ENCODE assay signal across 25 mouse cellular contexts in genomic region chr2:107184864-107185263, GRCm38 (mm10).
"Had no signal": no experiment of that assay in that cellular context is flagged by ENCODE, and none has a peak within 500 bp of the region (broad histone marks: within the 10 kb centered on the region; RNA-seq: fewer than 3 reads in every experiment).

No protein-coding gene starts in this region.

- H3K9me3 ChIP-seq: heart, embryonic 13.5 days; heart, embryonic 15.5 days; hindbrain, embryonic 13.5 days; hindbrain, embryonic 15.5 days; kidney, embryonic 15.5 days; limb, embryonic 12.5 days; limb, embryonic 15.5 days had no signal

- H3K36me3 ChIP-seq: heart, embryonic 13.5 days; heart, embryonic 15.5 days; hindbrain, embryonic 13.5 days; hindbrain, embryonic 15.5 days; kidney, embryonic 15.5 days; limb, embryonic 12.5 days; limb, embryonic 15.5 days had no signal

- H3K4me3 ChIP-seq: heart, adult 2 months; heart, embryonic 13.5 days; heart, embryonic 15.5 days; hindbrain, embryonic 13.5 days; hindbrain, embryonic 15.5 days; kidney, embryonic 15.5 days; limb, embryonic 12.5 days; limb, embryonic 15.5 days had no signal

- H3K27me3 ChIP-seq: heart, embryonic 13.5 days; heart, embryonic 15.5 days; hindbrain, embryonic 13.5 days; hindbrain, embryonic 15.5 days; kidney, embryonic 15.5 days; limb, embryonic 12.5 days; limb, embryonic 15.5 days had no signal

- H3K4me2 ChIP-seq: heart, embryonic 11.5 days; heart, embryonic 13.5 days; heart, embryonic 15.5 days; hindbrain, embryonic 13.5 days; hindbrain, embryonic 15.5 days; kidney, embryonic 15.5 days; limb, embryonic 12.5 days; limb, embryonic 15.5 days had no signal

- DNase-seq: gastrocnemius, postnatal 14 days; gastrocnemius, postnatal 36 days; heart, adult 11 months; heart, adult 2 months; heart, postnatal 14 days; heart, postnatal 36 days; kidney, adult 11 months; kidney, adult 2 months; kidney, adult 9 months; kidney, postnatal 14 days; kidney, postnatal 36 days; layer of hippocampus, adult 9-11 months; layer of hippocampus, postnatal 36 days; left cerebral cortex, postnatal 4 days had no signal

- H3K27ac ChIP-seq: heart, adult 2 months; heart, embryonic 13.5 days; heart, embryonic 15.5 days; hindbrain, embryonic 13.5 days; hindbrain, embryonic 15.5 days; hindbrain, postnatal 0 days; kidney, embryonic 15.5 days; kidney, postnatal 0 days; limb, embryonic 12.5 days; limb, embryonic 15.5 days had no signal

- H3K4me1 ChIP-seq: heart, embryonic 13.5 days; heart, embryonic 15.5 days; hindbrain, embryonic 13.5 days; hindbrain, embryonic 15.5 days; kidney, embryonic 15.5 days; limb, embryonic 12.5 days; limb, embryonic 15.5 days had no signal

- ATAC-seq: hindbrain, postnatal 0 days; intestine, embryonic 16.5 days had no signal

- H3K9ac ChIP-seq: heart, embryonic 13.5 days; heart, embryonic 15.5 days; hindbrain, embryonic 13.5 days; hindbrain, embryonic 15.5 days; kidney, embryonic 15.5 days; limb, embryonic 12.5 days; limb, embryonic 15.5 days had no signal
